Mouse (Mus musculus): Measurements from ENCODE around the gene Prodh2. TPM values are rescaled to one million over a fixed set of nuclear protein-coding genes. Genes with fewer than 3 reads are reported as not detected.

The Prodh2 gene
- polyA plus RNA-seq, 1 experiment from 2014 or later: not detected

Small RNAs within 50 kb of the gene (microRNA-seq; reads per million reads assigned to microRNA genes)
- 0.78 reads per million for gene Gm38670

Other genes starting within 250 kb of the Prodh2 start
- gene Thap8, start 213.5 kb upstream of the Prodh2 start, polyA plus RNA-seq (2014; fragmentation: Nextera tagmentation; extraction: Ambion mirVana): 0.25 and 0.34 TPM in 2 replicates
- 7.9 and 9.8 TPM in 2 replicates for gene Wdr62, start 213.2 kb upstream of the Prodh2 start, polyA plus RNA-seq (2014; fragmentation: Nextera tagmentation; extraction: Ambion mirVana)
- gene Clip3, start 201.9 kb upstream of the Prodh2 start, polyA plus RNA-seq (2014; fragmentation: Nextera tagmentation; extraction: Ambion mirVana): 52.8 and 53.9 TPM in 2 replicates
- 70.1 and 76.2 TPM in 2 replicates for gene Alkbh6, start 184.9 kb upstream of the Prodh2 start, polyA plus RNA-seq (2014; fragmentation: Nextera tagmentation; extraction: Ambion mirVana)
- gene Syne4, start 178.8 kb upstream of the Prodh2 start, polyA plus RNA-seq (2014; fragmentation: Nextera tagmentation; extraction: Ambion mirVana): 49.0 and 53.2 TPM in 2 replicates
- not detected in 2 replicates for gene E130208F15Rik, start 171.9 kb upstream of the Prodh2 start, polyA plus RNA-seq (2014; fragmentation: Nextera tagmentation; extraction: Ambion mirVana)
- gene Sdhaf1, start 169.7 kb upstream of the Prodh2 start, polyA plus RNA-seq (2014; fragmentation: Nextera tagmentation; extraction: Ambion mirVana): 14.4 and 17.0 TPM in 2 replicates
- 5.2 and 6.7 TPM in 2 replicates for gene Lrfn3, start 130.8 kb upstream of the Prodh2 start, polyA plus RNA-seq (2014; fragmentation: Nextera tagmentation; extraction: Ambion mirVana)
- gene Tyrobp, start 79.9 kb upstream of the Prodh2 start, polyA plus RNA-seq (2014; fragmentation: Nextera tagmentation; extraction: Ambion mirVana): 47.0 and 56.5 TPM in 2 replicates
- 1.1 TPM in 1 of 2 replicates, not detected in the other for gene Hcst, start 73.8 kb upstream of the Prodh2 start, polyA plus RNA-seq (2014; fragmentation: Nextera tagmentation; extraction: Ambion mirVana)
- gene Nfkbid, start 71.9 kb upstream of the Prodh2 start, polyA plus RNA-seq (2014; fragmentation: Nextera tagmentation; extraction: Ambion mirVana): 2.0 and 2.7 TPM in 2 replicates
- 37.4 and 39.0 TPM in 2 replicates for gene Aplp1, start 48.1 kb upstream of the Prodh2 start, polyA plus RNA-seq (2014; fragmentation: Nextera tagmentation; extraction: Ambion mirVana)
- 0.45 and 1.2 TPM in 2 replicates for gene Kirrel2, start 35.9 kb upstream of the Prodh2 start, polyA plus RNA-seq (2014; fragmentation: Nextera tagmentation; extraction: Ambion mirVana)
- gene Nphs1, start 35.3 kb upstream of the Prodh2 start, polyA plus RNA-seq (2014; fragmentation: Nextera tagmentation; extraction: Ambion mirVana): 0.70 TPM in 1 of 2 replicates, not detected in the other
- gene Arhgap33, start 41.4 kb downstream of the Prodh2 start, polyA plus RNA-seq (2014; fragmentation: Nextera tagmentation; extraction: Ambion mirVana): 13.2 and 13.4 TPM in 2 replicates
- gene Hspb6, start 58.6 kb downstream of the Prodh2 start, polyA plus RNA-seq (2014; fragmentation: Nextera tagmentation; extraction: Ambion mirVana): 47.3 and 49.0 TPM in 2 replicates
- gene Proser3, start 58.7 kb downstream of the Prodh2 start, polyA plus RNA-seq (2014; fragmentation: Nextera tagmentation; extraction: Ambion mirVana): 18.7 and 22.8 TPM in 2 replicates
- gene Lin37, start 66.2 kb downstream of the Prodh2 start, polyA plus RNA-seq (2014; fragmentation: Nextera tagmentation; extraction: Ambion mirVana): 40.8 and 43.7 TPM in 2 replicates
- gene U2af1l4, start 69.7 kb downstream of the Prodh2 start, polyA plus RNA-seq (2014; fragmentation: Nextera tagmentation; extraction: Ambion mirVana): 95.9 and 96.6 TPM in 2 replicates
- 7.1 and 10.0 TPM in 2 replicates for gene Gm49396, start 69.7 kb downstream of the Prodh2 start, polyA plus RNA-seq (2014; fragmentation: Nextera tagmentation; extraction: Ambion mirVana)
- gene Psenen, start 70.0 kb downstream of the Prodh2 start, polyA plus RNA-seq (2014; fragmentation: Nextera tagmentation; extraction: Ambion mirVana): 113 and 117 TPM in 2 replicates
- gene Igflr1, start 71.8 kb downstream of the Prodh2 start, polyA plus RNA-seq (2014; fragmentation: Nextera tagmentation; extraction: Ambion mirVana): 1.3 and 2.6 TPM in 2 replicates
- gene Kmt2b, start 95.1 kb downstream of the Prodh2 start, polyA plus RNA-seq (2014; fragmentation: Nextera tagmentation; extraction: Ambion mirVana): 13.2 and 14.2 TPM in 2 replicates
- 0.27 and 0.43 TPM in 2 replicates for gene Zbtb32, start 105.3 kb downstream of the Prodh2 start, polyA plus RNA-seq (2014; fragmentation: Nextera tagmentation; extraction: Ambion mirVana)
- gene Upk1a, start 119.2 kb downstream of the Prodh2 start, polyA plus RNA-seq (2014; fragmentation: Nextera tagmentation; extraction: Ambion mirVana): 6.6 and 7.7 TPM in 2 replicates
- 976 and 1,066 TPM in 2 replicates for gene Cox6b1, start 132.5 kb downstream of the Prodh2 start, polyA plus RNA-seq (2014; fragmentation: Nextera tagmentation; extraction: Ambion mirVana)
- gene Etv2, start 142.2 kb downstream of the Prodh2 start, polyA plus RNA-seq (2014; fragmentation: Nextera tagmentation; extraction: Ambion mirVana): not detected in 2 replicates
- 85.7 and 96.8 TPM in 2 replicates for gene Rbm42, start 156.7 kb downstream of the Prodh2 start, polyA plus RNA-seq (2014; fragmentation: Nextera tagmentation; extraction: Ambion mirVana)
- 48.5 and 50.5 TPM in 2 replicates for gene Haus5, start 171.4 kb downstream of the Prodh2 start, polyA plus RNA-seq (2014; fragmentation: Nextera tagmentation; extraction: Ambion mirVana)
- gene Pmis2, start 178.0 kb downstream of the Prodh2 start, polyA plus RNA-seq (2014; fragmentation: Nextera tagmentation; extraction: Ambion mirVana): not detected in 2 replicates
- 0.91 and 2.0 TPM in 2 replicates for gene 2200002J24Rik, start 205.3 kb downstream of the Prodh2 start, polyA plus RNA-seq (2014; fragmentation: Nextera tagmentation; extraction: Ambion mirVana)
- gene Atp4a, start 218.6 kb downstream of the Prodh2 start, polyA plus RNA-seq (2014; fragmentation: Nextera tagmentation; extraction: Ambion mirVana): 1.8 and 2.3 TPM in 2 replicates
- 210 and 215 TPM in 2 replicates for gene Tmem147, start 235.9 kb downstream of the Prodh2 start, polyA plus RNA-seq (2014; fragmentation: Nextera tagmentation; extraction: Ambion mirVana)

Data from stomach, embryonic 14.5 days (tissue).